Mouse (Mus musculus) small intestine, adult 2 months (tissue): ENCODE results near the gene Msl3l2. TPM values are rescaled to one million over a fixed set of nuclear protein-coding genes. Genes with fewer than 3 reads are reported as not detected.

ENCODE experiments used
- H3K27ac ChIP-seq: fragments of 200-500 bp; 2 replicates; pipeline ENCODE4 v1.5.1; 2012; ENCODE audit warnings: low read depth, low read length, control low read depth, inconsistent platforms; ENCODE audit not compliant: insufficient read depth
- H3K27me3 ChIP-seq: fragments of 200-500 bp; 2 replicates; pipeline ENCODE4 v1.6.1; 2012; ENCODE audit warnings: mild to moderate bottlenecking, moderate library complexity, low read length, inconsistent platforms; ENCODE audit not compliant: control insufficient read depth, insufficient read depth
- H3K36me3 ChIP-seq: fragments of 200-500 bp; 2 replicates; pipeline ENCODE4 v1.6.1; 2012; ENCODE audit warnings: mild to moderate bottlenecking, low read length, control low read depth, inconsistent platforms; ENCODE audit not compliant: control insufficient read depth, insufficient read depth
- H3K4me1 ChIP-seq: fragments of 200-500 bp; 2 replicates; pipeline ENCODE4 v1.6.1; 2012; ENCODE audit warnings: low read length, inconsistent platforms, mixed read lengths; ENCODE audit not compliant: control insufficient read depth, insufficient read depth, insufficient read length
- H3K4me3 ChIP-seq: fragments of 200-500 bp; 2 replicates; pipeline ENCODE4 v1.5.1; 2012; ENCODE audit warnings: low read depth, mild to moderate bottlenecking, control low read depth, inconsistent platforms, low read length, moderate library complexity
- CTCF ChIP-seq: fragments of 200-500 bp; IDR thresholded peaks from 2 replicates; pipeline ENCODE4 v1.5.1; 2012; ENCODE audit warnings: low read depth, mild to moderate bottlenecking, control low read depth, inconsistent platforms, low read length, moderate library complexity, mixed read lengths; ENCODE audit not compliant: insufficient replicate concordance, insufficient read length; ENCODE audit errors: extremely low read depth
- POLR2A ChIP-seq: fragments of 200-500 bp; IDR thresholded peaks from 2 replicates; pipeline ENCODE4 v1.6.1; 2012; ENCODE audit warnings: low read depth, mild to moderate bottlenecking, control low read depth, inconsistent platforms, low read length, moderate library complexity
- WGBS: fragments of 180-500 bp; shearing (Covaris S2); methylation state at CpG from one replicate; pipeline ENCODE4 v1.1.7; 2018; 5-methylcytosine and 5-hydroxymethylcytosine counted together
- polyA plus RNA-seq: library from polyadenylated mRNA; depleted of rRNA; stranded (reverse); fragments of >200 nt; gene quantifications from 2 replicates; pipeline ENCODE4 v1.2.3, GENCODE M21; 2012; rRNA removed

Gene Msl3l2
- polyA plus RNA-seq, 1 experiment = 1.7 TPM

GRCm38 (mm10) chr10:56137191-56137590, 30.5 kb downstream of the Msl3l2 start:
- H3K4me1 ChIP-seq = no peaks in the 10 kb centered on the region
- TF ChIP-seq CTCF = no peak
- no peak for TF ChIP-seq POLR2A
- 93% methylated on average over 5 of the region's 5 CpGs for WGBS
- H3K27me3 ChIP-seq = no peaks in the 10 kb centered on the region
- H3K27ac ChIP-seq = no peak overlapping the region
- H3K4me3 ChIP-seq = no peak overlapping the region
- H3K36me3 ChIP-seq = no peaks in the 10 kb centered on the region

GRCm38 (mm10) chr10:56148920-56149319, 42.2 kb downstream of the Msl3l2 start:
- Histone ChIP-seq H3K27ac (no peak overlapping the region), H3K4me1 (no peaks in the 10 kb centered on the region), H3K27me3 (no peaks in the 10 kb centered on the region), H3K36me3 (0 out of 2 replicates have a peak, but pooled peaks cover 2% of the 10 kb centered on the region), H3K4me3 (no peak overlapping the region)
- whole genome bisulfite sequencing = 98% methylated on average over 3 of the region's 3 CpGs
- TF ChIP-seq POLR2A (no peak), CTCF (no peak)

DNA sequence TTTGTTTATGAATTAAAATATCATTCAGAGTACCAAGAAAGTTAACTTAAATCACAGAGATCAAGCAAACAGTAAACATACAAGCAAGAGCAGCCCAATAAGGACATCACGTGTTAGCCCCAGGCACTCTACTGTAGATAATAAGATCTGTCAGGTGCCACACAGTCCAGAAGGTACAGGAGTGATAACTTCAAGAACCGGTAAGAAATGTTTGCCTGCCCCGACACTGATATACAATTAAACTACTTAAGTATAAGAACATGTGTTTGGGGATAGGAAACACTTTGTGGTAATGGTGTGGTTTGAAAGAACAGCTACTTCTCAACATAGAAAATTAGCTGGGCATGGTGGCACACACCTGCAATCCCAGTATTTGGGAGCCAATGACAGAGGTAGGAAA, 50.2 kb downstream of the Msl3l2 start:
- no peak for TF ChIP-seq POLR2A
- TF ChIP-seq CTCF = no peak
- WGBS = 84% methylated on average over 3 of the region's 3 CpGs
- no peak overlapping the region for H3K4me3 ChIP-seq

GRCm38 (mm10) chr10:56158207-56158606, 51.5 kb downstream of the Msl3l2 start:
- Histone ChIP-seq H3K4me1 (no peaks in the 10 kb centered on the region), H3K36me3 (0 out of 2 replicates have a peak, but pooled peaks cover 1% of the 10 kb centered on the region), H3K27ac (no peak overlapping the region), H3K4me3 (no peak overlapping the region), H3K27me3 (no peaks in the 10 kb centered on the region)
- TF ChIP-seq CTCF = no peak
- no peak for TF ChIP-seq POLR2A
- WGBS = 84% methylated on average over 3 of the region's 3 CpGs

More for the DNA sequence above, 50.2 kb downstream of the Msl3l2 start:
- H3K27ac ChIP-seq = no peak overlapping the region
- no peaks in the 10 kb centered on the region for H3K27me3 ChIP-seq
- H3K4me1 ChIP-seq = no peaks in the 10 kb centered on the region
- H3K36me3 ChIP-seq = 0 out of 2 replicates have a peak, but pooled peaks cover 1% of the 10 kb centered on the region

GRCm38 (mm10) chr10:56158748-56159147, 52.0 kb downstream of the Msl3l2 start:
- Histone ChIP-seq H3K4me3 (no peak overlapping the region), H3K27me3 (no peaks in the 10 kb centered on the region), H3K36me3 (0 out of 2 replicates have a peak, but pooled peaks cover 1% of the 10 kb centered on the region), H3K4me1 (no peaks in the 10 kb centered on the region), H3K27ac (no peak overlapping the region)
- WGBS = 83% methylated on average over 2 of the region's 2 CpGs
- TF ChIP-seq CTCF (no peak), POLR2A (no peak)

DNA sequence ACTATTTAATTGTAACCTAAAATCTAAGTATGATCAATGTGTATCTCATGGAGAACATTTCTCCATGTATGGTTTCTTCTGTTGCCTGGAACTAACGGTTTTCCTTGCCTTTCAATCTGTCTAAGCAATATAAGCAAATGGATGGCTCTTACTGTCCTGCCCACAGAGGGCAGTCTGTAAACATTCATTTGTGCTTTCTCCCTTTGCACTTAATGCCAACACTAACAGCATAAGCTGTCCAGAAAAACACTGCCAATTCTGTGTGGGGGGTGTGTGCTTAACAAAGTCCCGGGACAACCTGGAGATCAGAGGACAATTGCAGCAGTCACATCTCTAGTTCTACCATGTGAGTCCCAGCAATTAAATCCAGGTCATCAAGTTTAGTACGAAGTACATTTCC, 57.7 kb downstream of the Msl3l2 start:
- Histone ChIP-seq H3K4me1 (no peaks in the 10 kb centered on the region), H3K27ac (no peak overlapping the region), H3K27me3 (no peaks in the 10 kb centered on the region), H3K36me3 (peaks cover 6% of the 10 kb centered on the region; the same call in 1 of the 2 replicates), H3K4me3 (no peak overlapping the region)
- TF ChIP-seq POLR2A = no peak
- no peak for TF ChIP-seq CTCF
- WGBS = 66% methylated on average over 3 of the region's 3 CpGs

- Histone ChIP-seq H3K4me1 (no peaks in the 10 kb centered on the region), H3K27ac (no peak overlapping the region), H3K27me3 (no peaks in the 10 kb centered on the region), H3K36me3 (peaks cover 6% of the 10 kb centered on the region; the same call in 1 of the 2 replicates), H3K4me3 (no peak overlapping the region)
- TF ChIP-seq POLR2A (no peak), CTCF (no peak)
- WGBS = 86% methylated on average over 4 of the region's 4 CpGs
These were observed 59.0 kb downstream of the Msl3l2 start for GRCm38 (mm10) chr10:56165758-56166157.

Other genes starting within 250 kb of the Msl3l2 start
- 0.15 and 0.22 TPM in 2 replicates for gene Tbc1d32, start 121.8 kb downstream of the Msl3l2 start, polyA plus RNA-seq